Mouse (Mus musculus) midbrain, embryonic 12.5 days (tissue): ENCODE results near the gene Olfr1387. TPM values are rescaled to one million over a fixed set of nuclear protein-coding genes. Genes with fewer than 3 reads are reported as not detected.
"Not testable (repeated sequence)": the region's sequence is repeated elsewhere in the genome, so short reads cannot be mapped to it uniquely, and the experiment has no call there.

Source experiments
- ATAC-seq: fragments of 200-750 bp; cut with Nextera tagmentation; 2 replicates; pipeline ENCODE4 v1.8.0; 2017; ENCODE audit warnings: low read depth, moderate TSS enrichment, moderate library complexity; ENCODE audit not compliant: low FRiP score
- H3K27ac ChIP-seq: fragments of 300-500 bp; sonication (generic); replicated peaks from 2 replicates; pipeline ENCODE4 v1.5.1; 2016; ENCODE audit warnings: mild to moderate bottlenecking
- H3K27me3 ChIP-seq: fragments of 300-500 bp; sonication (generic); 2 replicates; pipeline ENCODE4 v1.6.1; 2016; ENCODE audit warnings: mild to moderate bottlenecking
- H3K36me3 ChIP-seq: fragments of 300-500 bp; sonication (generic); 2 replicates; pipeline ENCODE4 v1.6.1; 2016
- H3K4me1 ChIP-seq: fragments of 300-500 bp; sonication (generic); 2 replicates; pipeline ENCODE4 v1.6.1; 2016
- H3K4me2 ChIP-seq: fragments of 300-500 bp; sonication (generic); replicated peaks from 2 replicates; pipeline ENCODE4 v1.6.1; 2016; ENCODE audit warnings: mild to moderate bottlenecking, moderate library complexity
- H3K4me3 ChIP-seq: fragments of 300-500 bp; sonication (generic); 2 replicates; pipeline ENCODE4 v1.5.1; 2016; ENCODE audit warnings: mild to moderate bottlenecking
- H3K9ac ChIP-seq: fragments of 300-500 bp; sonication (generic); replicated peaks from 2 replicates; pipeline ENCODE4 v1.6.1; 2016; ENCODE audit warnings: mild to moderate bottlenecking, moderate library complexity
- H3K9me3 ChIP-seq: fragments of 300-500 bp; sonication (generic); 2 replicates; pipeline ENCODE4 v1.6.1; 2016; ENCODE audit warnings: mild to moderate bottlenecking
- WGBS: fragments of 180-500 bp; shearing (Covaris S2); methylation state at CpG from one replicate; pipeline ENCODE4 v1.1.7; 2016; 5-methylcytosine and 5-hydroxymethylcytosine counted together
- polyA plus RNA-seq: library from polyadenylated mRNA; unstranded; fragments of >200 nt; fragmentation: Nextera tagmentation; extraction: Ambion mirVana; gene quantifications from 2 replicates; pipeline ENCODE4 v1.2.1, GENCODE M21; 2016

Olfr1387 gene
- not detected in 2 replicates for polyA plus RNA-seq

DNA sequence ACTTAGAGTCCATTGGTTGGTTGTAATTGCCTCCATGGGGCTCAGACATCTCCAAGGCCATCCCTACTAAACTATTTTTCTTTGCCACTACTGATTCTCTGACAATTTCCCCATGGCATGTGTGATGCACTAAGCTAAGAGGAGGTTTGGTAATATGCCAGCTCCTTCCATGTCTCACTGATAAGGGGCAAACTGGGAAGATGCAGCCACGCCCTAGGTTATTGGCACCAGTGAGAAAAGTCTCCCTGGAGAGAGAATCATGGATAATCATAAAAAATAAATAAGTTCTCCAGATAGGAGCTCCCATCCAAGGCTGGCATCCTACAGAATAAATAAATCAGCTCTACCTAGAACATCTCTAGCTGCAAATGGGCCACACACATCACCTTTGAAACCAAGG is at the start of gene Olfr1387:
Gene Olfr1387, plus strand, starts transcription at position 301 of the 400 bp plus-strand sequence.
- ATAC-seq = no peak
- WGBS = 77% methylated on average over 1 of the region's 1 CpGs
- H3K4me2 ChIP-seq = no peak within 1 kb of the TSS

DNA sequence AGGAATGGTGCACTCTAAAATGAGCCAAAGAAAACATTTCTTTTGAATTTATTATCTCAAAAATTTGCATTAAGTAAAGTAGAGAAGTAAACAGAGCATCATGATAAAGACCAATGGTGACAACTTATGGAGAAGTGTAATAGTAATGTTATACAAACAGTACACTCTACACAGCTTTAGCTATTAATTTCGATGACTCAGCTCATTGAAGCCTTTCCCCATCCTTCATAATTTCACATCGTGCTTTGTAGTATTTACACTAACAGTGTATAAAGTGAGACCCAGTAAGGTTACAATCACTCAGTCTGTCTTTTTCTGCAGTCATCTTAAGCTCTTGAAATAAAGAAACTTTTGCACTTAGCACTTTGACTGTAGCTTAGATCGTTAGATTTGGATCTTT is 48.4 kb upstream of the Olfr1387 start:
- no peak overlapping the region for H3K27ac ChIP-seq
- H3K36me3 ChIP-seq = no peaks in the 10 kb centered on the region
- ATAC-seq = no peak
- H3K27me3 ChIP-seq = no peaks in the 10 kb centered on the region
- H3K4me1 ChIP-seq = no peaks in the 10 kb centered on the region
- no peak overlapping the region for H3K9ac ChIP-seq
- no peak overlapping the region for H3K4me3 ChIP-seq
- 76% methylated on average over 3 of the region's 3 CpGs for WGBS
- H3K9me3 ChIP-seq = no peaks in the 10 kb centered on the region
- no peak overlapping the region for H3K4me2 ChIP-seq

More for the DNA sequence above, at the start of gene Olfr1387:
- no peaks in the 10 kb centered on the region for H3K27me3 ChIP-seq
- H3K4me1 ChIP-seq = no peaks in the 10 kb centered on the region
- no peak within 1 kb of the TSS for H3K9ac ChIP-seq
- H3K4me3 ChIP-seq = no peak within 1 kb of the TSS
- no peaks in the 10 kb centered on the region for H3K9me3 ChIP-seq
- no peaks in the 10 kb centered on the region for H3K36me3 ChIP-seq
- no peak within 1 kb of the TSS for H3K27ac ChIP-seq

DNA sequence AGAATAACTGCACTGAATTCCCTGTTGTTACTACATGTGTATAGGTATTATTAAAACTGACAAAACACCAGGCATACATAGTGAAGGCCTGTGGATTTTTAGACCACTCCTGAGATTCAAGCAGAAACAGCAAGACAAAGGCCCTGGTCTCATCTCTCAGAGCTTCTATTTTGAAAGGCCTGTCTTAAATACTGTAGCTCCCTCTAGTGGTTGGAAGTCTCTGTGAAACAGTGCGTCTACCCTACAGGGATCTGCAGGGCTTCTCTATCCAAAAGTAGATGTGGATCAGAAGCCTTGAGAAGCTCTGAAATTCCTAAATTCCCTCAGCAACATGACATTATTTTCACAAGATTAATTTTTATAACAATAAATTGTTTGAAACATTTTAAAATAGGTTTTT is 44.6 kb upstream of the Olfr1387 start:
- no peaks in the 10 kb centered on the region for H3K27me3 ChIP-seq
- WGBS = 30% methylated on average over 1 of the region's 1 CpGs

DNA sequence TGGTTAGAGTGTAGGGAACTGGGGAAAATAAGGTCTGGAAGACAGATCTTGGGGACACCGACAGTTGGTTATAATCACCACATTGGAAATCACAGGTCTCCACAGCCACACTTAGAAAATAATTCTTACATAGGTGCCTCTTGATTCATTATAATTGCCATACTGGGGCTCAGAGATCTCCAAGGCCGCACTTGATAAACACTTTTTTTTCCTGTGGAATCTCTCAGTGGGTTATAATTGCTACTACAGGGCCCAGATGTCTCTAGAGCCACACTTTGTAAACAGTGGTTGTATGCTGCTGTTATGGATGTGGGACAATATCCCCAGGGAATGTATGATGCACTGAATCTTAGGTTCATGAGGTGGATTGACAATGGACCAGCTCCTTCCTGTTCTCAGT is 32.4 kb upstream of the Olfr1387 start, which contains the start of gene Olfr1389:
Gene Olfr1389, plus strand, starts transcription at position 301 of the 400 bp plus-strand sequence.
- WGBS = 83% methylated on average over 2 of the region's 2 CpGs
- H3K9me3 ChIP-seq = no peaks in the 10 kb centered on the region
- no peak within 1 kb of the TSS for H3K27ac ChIP-seq
- H3K9ac ChIP-seq = no peak within 1 kb of the TSS
- no peaks in the 10 kb centered on the region for H3K4me1 ChIP-seq
- no peak for ATAC-seq
- H3K27me3 ChIP-seq = no peaks in the 10 kb centered on the region
- H3K36me3 ChIP-seq = no peaks in the 10 kb centered on the region
- H3K4me2 ChIP-seq = no peak within 1 kb of the TSS
- H3K4me3 ChIP-seq = no peak within 1 kb of the TSS

More for the DNA sequence above, 44.6 kb upstream of the Olfr1387 start:
- Histone ChIP-seq H3K4me3 (no peak overlapping the region), H3K27ac (no peak overlapping the region), H3K4me1 (no peaks in the 10 kb centered on the region), H3K9ac (no peak overlapping the region), H3K4me2 (no peak overlapping the region), H3K9me3 (no peaks in the 10 kb centered on the region; the same call in 1 of the 2 replicates), H3K36me3 (no peaks in the 10 kb centered on the region)
- no peak for ATAC-seq

DNA sequence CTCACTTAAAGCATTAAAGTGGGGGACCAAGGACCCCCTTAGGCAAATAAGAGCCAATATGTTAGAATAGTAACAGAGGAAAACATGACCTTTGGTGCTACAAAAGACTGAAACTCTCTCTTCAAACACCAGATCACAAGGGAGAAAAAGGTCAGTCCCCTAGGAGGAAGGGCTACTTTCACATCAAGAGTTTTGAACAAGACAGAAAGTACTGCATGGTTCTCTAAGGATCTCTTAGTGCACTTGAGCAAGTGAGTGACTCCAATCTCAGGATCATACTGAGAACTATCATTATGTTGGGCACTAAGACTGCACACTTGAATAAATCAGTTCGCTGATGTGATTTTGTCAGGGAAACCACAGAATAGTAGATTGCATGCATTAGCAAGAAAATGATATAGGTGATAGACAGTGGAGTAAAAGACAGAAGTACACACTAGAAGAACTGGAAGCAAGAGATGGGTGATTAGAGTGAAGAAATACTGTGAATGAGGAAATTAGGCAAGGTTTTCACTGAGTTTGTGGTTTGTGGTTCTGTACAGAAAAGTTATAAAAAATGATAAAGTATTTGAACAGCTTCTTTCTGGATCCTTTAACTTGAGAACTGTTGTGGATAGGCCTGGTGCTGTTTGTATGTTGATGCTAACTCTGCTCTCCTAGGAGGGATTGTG is 29.8 kb upstream of the Olfr1387 start:
- no peak overlapping the region for H3K27ac ChIP-seq
- H3K4me1 ChIP-seq = no peaks in the 10 kb centered on the region
- no peak overlapping the region for H3K4me3 ChIP-seq
- H3K27me3 ChIP-seq = no peaks in the 10 kb centered on the region
- H3K9me3 ChIP-seq = no peaks in the 10 kb centered on the region
- no peaks in the 10 kb centered on the region for H3K36me3 ChIP-seq
- no peak for ATAC-seq
- no peak overlapping the region for H3K4me2 ChIP-seq
- H3K9ac ChIP-seq = no peak overlapping the region
- 82% methylated on average over 1 of the region's 1 CpGs for WGBS

DNA sequence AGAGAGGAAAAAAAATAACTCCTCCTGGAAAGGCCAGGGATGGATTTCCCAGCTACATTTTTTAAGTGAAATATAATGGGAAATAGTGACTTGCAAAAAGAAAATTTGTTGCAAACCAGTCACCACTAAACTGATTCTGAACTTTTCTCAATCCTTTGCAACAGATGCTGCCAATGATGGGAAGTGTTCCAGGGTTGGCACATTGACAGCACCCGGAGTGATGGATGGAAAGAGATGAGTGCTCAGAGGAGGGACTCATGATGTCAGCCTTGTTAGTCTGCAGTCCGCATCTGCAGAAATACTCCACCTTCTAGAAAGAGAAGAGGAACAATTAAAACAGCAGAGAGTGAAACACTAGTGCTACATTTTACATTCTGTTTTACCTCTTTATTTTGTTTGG is 25.5 kb upstream of the Olfr1387 start:
- Histone ChIP-seq H3K4me1 (no peaks in the 10 kb centered on the region), H3K4me3 (no peak overlapping the region), H3K27me3 (no peaks in the 10 kb centered on the region), H3K9ac (no peak overlapping the region), H3K9me3 (no peaks in the 10 kb centered on the region), H3K27ac (no peak overlapping the region), H3K4me2 (no peak overlapping the region), H3K36me3 (no peaks in the 10 kb centered on the region)
- ATAC-seq = no peak
- WGBS = 96% methylated on average over 2 of the region's 2 CpGs

DNA sequence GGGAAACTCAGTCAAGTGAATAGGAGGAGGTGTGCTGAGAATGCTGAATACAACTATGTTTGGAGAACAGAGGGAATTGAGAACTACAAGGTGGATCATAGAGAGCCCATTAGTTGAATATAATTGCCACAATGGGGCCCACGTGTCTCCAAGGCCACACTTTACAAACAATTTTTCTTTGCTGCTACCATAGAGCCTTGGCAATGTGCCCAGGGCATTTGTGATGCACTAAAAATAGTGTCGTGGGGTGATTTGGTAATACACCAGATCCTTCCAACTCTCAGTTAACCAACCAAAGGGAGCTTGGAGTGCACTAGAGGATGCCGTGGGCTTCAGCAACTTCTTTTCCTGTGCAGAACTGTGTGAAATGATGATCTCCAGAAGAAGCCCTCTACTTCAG is 18.7 kb upstream of the Olfr1387 start, which contains the start of gene Olfr1388:
Gene Olfr1388, plus strand, starts transcription at position 214 of the 400 bp plus-strand sequence.
- ATAC-seq = no peak
- Histone ChIP-seq H3K4me2 (no peak within 1 kb of the TSS), H3K4me1 (no peaks in the 10 kb centered on the region), H3K4me3 (no peak within 1 kb of the TSS), H3K27ac (no peak within 1 kb of the TSS), H3K9ac (no peak within 1 kb of the TSS), H3K36me3 (no peaks in the 10 kb centered on the region), H3K9me3 (no peaks in the 10 kb centered on the region), H3K27me3 (no peaks in the 10 kb centered on the region)
- WGBS = 85% methylated on average over 3 of the region's 3 CpGs

DNA sequence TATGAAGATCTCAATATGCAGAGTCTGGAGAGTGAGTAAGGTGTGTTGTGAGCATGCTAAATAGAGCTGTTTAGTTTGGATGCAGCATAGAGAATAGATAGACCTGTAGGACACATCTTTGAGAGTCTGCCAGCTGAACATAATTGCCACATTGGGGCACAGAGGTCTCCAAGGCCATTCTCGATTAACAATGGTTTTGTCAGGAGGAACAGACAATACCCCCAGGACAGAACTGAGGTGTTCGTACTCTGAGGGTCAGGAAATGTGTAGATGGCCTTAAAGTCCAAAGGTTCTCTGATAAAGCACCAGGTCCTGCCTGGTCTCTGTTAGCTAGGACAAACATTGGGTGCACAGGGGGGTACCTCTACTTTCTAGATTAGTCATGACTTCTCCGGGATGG is 9.6 kb downstream of the Olfr1387 start, which contains the start of gene Olfr1386:
Gene Olfr1386, plus strand, starts transcription at position 301 of the 400 bp plus-strand sequence.
- H3K27me3 ChIP-seq, H3K4me2 ChIP-seq, H3K4me1 ChIP-seq, H3K27ac ChIP-seq, H3K9me3 ChIP-seq, H3K36me3 ChIP-seq, ATAC-seq, H3K4me3 ChIP-seq, H3K9ac ChIP-seq: not testable (repeated sequence)
- WGBS = 88% methylated on average over 3 of the region's 3 CpGs

DNA sequence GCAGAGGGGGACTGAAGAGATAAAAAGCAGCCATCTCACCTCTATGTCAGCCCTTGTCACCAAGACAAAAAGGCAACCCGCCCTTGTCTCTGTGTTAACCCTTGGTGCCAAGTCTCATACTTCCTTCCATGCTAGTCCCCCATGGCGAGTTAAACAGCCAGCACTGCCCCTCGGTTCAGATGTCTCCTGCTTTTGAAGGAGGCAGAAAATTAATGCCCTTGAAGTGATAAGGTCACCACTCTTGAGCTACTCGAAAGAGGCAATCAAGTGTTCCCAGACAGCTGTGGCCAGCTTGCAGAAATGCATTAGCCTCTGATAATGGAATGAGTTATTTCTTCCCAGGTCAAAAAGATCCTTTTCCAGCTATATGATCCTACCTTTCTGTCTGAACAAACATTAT is 30.8 kb downstream of the Olfr1387 start:
- Histone ChIP-seq H3K27ac (no peak overlapping the region), H3K9me3 (no peaks in the 10 kb centered on the region), H3K36me3 (no peaks in the 10 kb centered on the region), H3K4me1 (no peaks in the 10 kb centered on the region), H3K4me2 (no peak overlapping the region), H3K9ac (no peak overlapping the region), H3K27me3 (no peaks in the 10 kb centered on the region), H3K4me3 (no peak overlapping the region)
- ATAC-seq = no peak
- WGBS = 66% methylated on average over 4 of the region's 4 CpGs

DNA sequence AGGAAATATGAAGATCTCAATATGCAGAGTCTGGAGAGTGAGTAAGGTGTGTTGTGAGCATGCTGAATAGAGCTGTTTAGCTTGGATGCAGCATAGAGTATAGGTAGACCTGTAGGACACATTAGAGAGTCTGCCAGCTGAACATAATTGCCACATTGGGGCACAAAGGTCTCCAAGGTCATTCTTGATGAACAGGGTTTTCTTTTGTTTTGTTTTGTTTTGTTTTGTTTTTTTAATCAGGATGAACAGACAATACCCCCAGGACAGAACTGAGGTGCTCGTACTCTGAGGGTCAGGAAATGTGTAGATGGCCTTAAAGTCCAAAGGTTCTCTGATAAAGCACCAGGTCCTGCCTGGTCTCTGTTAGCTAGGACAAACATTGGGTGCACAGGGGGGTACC is 33.6 kb downstream of the Olfr1387 start, which contains the start of gene Olfr1385:
Gene Olfr1385, plus strand, starts transcription at position 301 of the 400 bp plus-strand sequence.
- ATAC-seq = not testable (repeated sequence)
- WGBS = 71% methylated on average over 1 of the region's 1 CpGs

More for the DNA sequence above, 33.6 kb downstream of the Olfr1387 start, which contains the start of gene Olfr1385:
- not testable (repeated sequence) for H3K9me3 ChIP-seq, H3K27me3 ChIP-seq, H3K27ac ChIP-seq, H3K4me1 ChIP-seq, H3K4me3 ChIP-seq, H3K9ac ChIP-seq, H3K4me2 ChIP-seq, H3K36me3 ChIP-seq
